Mouse (Mus musculus) gastrocnemius, adult 2 months (tissue): ENCODE data around the gene Epo. TPM values are rescaled to one million over a fixed set of nuclear protein-coding genes. Genes with fewer than 3 reads are reported as not detected.

Experiments used
- DNase-seq: peaks from one replicate; pipeline ENCODE4 v3.0.0; 2022
- H3K27ac ChIP-seq: fragments of 200-600 bp; 2 replicates; pipeline ENCODE4 v1.8.1; 2022; ENCODE audit warnings: mild to moderate bottlenecking
- H3K4me3 ChIP-seq: fragments of 200-600 bp; 2 replicates; pipeline ENCODE4 v1.8.1; 2022; ENCODE audit warnings: mild to moderate bottlenecking, moderate library complexity
- CTCF ChIP-seq: fragments of 200-600 bp; IDR thresholded peaks from 2 replicates; pipeline ENCODE4 v1.8.1; 2022; ENCODE audit warnings: antibody characterized with exemption, mild to moderate bottlenecking, moderate library complexity
- intact Hi-C: fragments of 180-260 bp; cut with DNase I; formaldehyde crosslinking; loops from one replicate; pipeline ENCODE4 v1.15.1; 2025
- total RNA-seq, 2 experiments: library from RNA; stranded (reverse); gene quantifications; 2 replicates each; pipeline ENCODE4 v1.2.3; 2021

Gene Epo
- total RNA-seq, 2 experiments from 2014 or later: not detected

- H3K27ac ChIP-seq: no peak overlapping the region
- H3K4me3 ChIP-seq: no peak overlapping the region
- DNase-seq: no peak
- no peak for TF ChIP-seq CTCF
- intact Hi-C loops: no loop called here
These were observed 8.4 kb downstream of the Epo start for GRCm38 (mm10) chr5:137524671-137525070.

- Histone ChIP-seq H3K4me3 (no peak overlapping the region), H3K27ac (no peak overlapping the region)
- peak; percentile 34 for DNase-seq
- TF ChIP-seq CTCF: no peak
- intact Hi-C loops: no loop called here
These were observed 8.9 kb downstream of the Epo start for GRCm38 (mm10) chr5:137524251-137524515.

GRCm38 (mm10) chr5:137523396-137524250 lies 9.4 kb downstream of the Epo start:
- intact Hi-C loops: no loop called here
- TF ChIP-seq CTCF: no peak
- Histone ChIP-seq H3K27ac (no peak overlapping the region), H3K4me3 (no peak overlapping the region)
- no peak for DNase-seq

GRCm38 (mm10) chr5:137522711-137523110 lies 10.3 kb downstream of the Epo start:
- no peak for TF ChIP-seq CTCF
- intact Hi-C loops: no loop called here
- H3K4me3 ChIP-seq: no peak overlapping the region

GRCm38 (mm10) chr5:137521861-137522260 lies 11.2 kb downstream of the Epo start:
- no peak overlapping the region for H3K27ac ChIP-seq
- TF ChIP-seq CTCF: no peak
- intact Hi-C loops: no loop called here
- DNase-seq: no peak
- no peak overlapping the region for H3K4me3 ChIP-seq

More at GRCm38 (mm10) chr5:137522711-137523110, 10.3 kb downstream of the Epo start:
- H3K27ac ChIP-seq: no peak overlapping the region
- no peak for DNase-seq

- no peak overlapping the region for H3K27ac ChIP-seq
- H3K4me3 ChIP-seq: no peak overlapping the region
- no peak for TF ChIP-seq CTCF
- no peak for DNase-seq
- intact Hi-C loops: no loop called here
These were observed 13.1 kb downstream of the Epo start for GRCm38 (mm10) chr5:137519691-137520550.

GRCm38 (mm10) chr5:137518436-137518835 lies 14.6 kb downstream of the Epo start, which contains the start of gene Gigyf1:
TSS of gene Gigyf1 (plus strand) at chr5:137518548.
- intact Hi-C loops: no loop called here
- H3K27ac ChIP-seq: no peak within 1 kb of the TSS
- DNase-seq: peak; percentile 43
- no peak within 1 kb of the TSS for H3K4me3 ChIP-seq
- TF ChIP-seq CTCF: peak; percentile 61

GRCm38 (mm10) chr5:137514811-137515210 lies 18.2 kb downstream of the Epo start:
- TF ChIP-seq CTCF: no peak
- DNase-seq: no peak
- H3K27ac ChIP-seq: no peak overlapping the region
- H3K4me3 ChIP-seq: no peak overlapping the region
- intact Hi-C loops: no loop called here

GRCm38 (mm10) chr5:137513951-137514721 lies 18.9 kb downstream of the Epo start:
- no peak for TF ChIP-seq CTCF
- DNase-seq: peak; percentile 33
- Histone ChIP-seq H3K27ac (peak overlapping the region; percentile 38; the same call in 1 of the 2 replicates), H3K4me3 (no peak overlapping the region; the same call in 1 of the 2 replicates)
- intact Hi-C loops: no loop called here

- peak; percentile 60 for TF ChIP-seq CTCF
- intact Hi-C loops: no loop called here
- Histone ChIP-seq H3K27ac (peak overlapping the region; percentile 44; the same call in 1 of the 2 replicates), H3K4me3 (no peak overlapping the region)
- peak; percentile 40 for DNase-seq
These were observed 19.9 kb downstream of the Epo start for GRCm38 (mm10) chr5:137512847-137513794.

- intact Hi-C loops: no loop called here
- TF ChIP-seq CTCF: no peak
- no peak for DNase-seq
- peak overlapping the region; percentile 87 for H3K4me3 ChIP-seq
- peak overlapping the region; percentile 93; the same call in 1 of the 2 replicates for H3K27ac ChIP-seq
These were observed 21.3 kb downstream of the Epo start for GRCm38 (mm10) chr5:137511706-137512105.
